Mouse (Mus musculus) small intestine, adult 2 months (tissue): ENCODE results near the gene Aspg. TPM values are rescaled to one million over a fixed set of nuclear protein-coding genes. Genes with fewer than 3 reads are reported as not detected.

ENCODE experiments used
- H3K27ac ChIP-seq: fragments of 200-500 bp; 2 replicates; pipeline ENCODE4 v1.5.1; 2012; ENCODE audit warnings: low read depth, low read length, control low read depth, inconsistent platforms; ENCODE audit not compliant: insufficient read depth
- H3K27me3 ChIP-seq: fragments of 200-500 bp; 2 replicates; pipeline ENCODE4 v1.6.1; 2012; ENCODE audit warnings: mild to moderate bottlenecking, moderate library complexity, low read length, inconsistent platforms; ENCODE audit not compliant: control insufficient read depth, insufficient read depth
- H3K36me3 ChIP-seq: fragments of 200-500 bp; 2 replicates; pipeline ENCODE4 v1.6.1; 2012; ENCODE audit warnings: mild to moderate bottlenecking, low read length, control low read depth, inconsistent platforms; ENCODE audit not compliant: control insufficient read depth, insufficient read depth
- H3K4me1 ChIP-seq: fragments of 200-500 bp; 2 replicates; pipeline ENCODE4 v1.6.1; 2012; ENCODE audit warnings: low read length, inconsistent platforms, mixed read lengths; ENCODE audit not compliant: control insufficient read depth, insufficient read depth, insufficient read length
- H3K4me3 ChIP-seq: fragments of 200-500 bp; 2 replicates; pipeline ENCODE4 v1.5.1; 2012; ENCODE audit warnings: low read depth, mild to moderate bottlenecking, control low read depth, inconsistent platforms, low read length, moderate library complexity
- CTCF ChIP-seq: fragments of 200-500 bp; IDR thresholded peaks from 2 replicates; pipeline ENCODE4 v1.5.1; 2012; ENCODE audit warnings: low read depth, mild to moderate bottlenecking, control low read depth, inconsistent platforms, low read length, moderate library complexity, mixed read lengths; ENCODE audit not compliant: insufficient replicate concordance, insufficient read length; ENCODE audit errors: extremely low read depth
- POLR2A ChIP-seq: fragments of 200-500 bp; IDR thresholded peaks from 2 replicates; pipeline ENCODE4 v1.6.1; 2012; ENCODE audit warnings: low read depth, mild to moderate bottlenecking, control low read depth, inconsistent platforms, low read length, moderate library complexity
- WGBS: fragments of 180-500 bp; shearing (Covaris S2); methylation state at CpG from one replicate; pipeline ENCODE4 v1.1.7; 2018; 5-methylcytosine and 5-hydroxymethylcytosine counted together
- polyA plus RNA-seq: library from polyadenylated mRNA; depleted of rRNA; stranded (reverse); fragments of >200 nt; gene quantifications from 2 replicates; pipeline ENCODE4 v1.2.3, GENCODE M21; 2012

Aspg gene
- polyA plus RNA-seq, 1 experiment = 14.5 TPM

DNA sequence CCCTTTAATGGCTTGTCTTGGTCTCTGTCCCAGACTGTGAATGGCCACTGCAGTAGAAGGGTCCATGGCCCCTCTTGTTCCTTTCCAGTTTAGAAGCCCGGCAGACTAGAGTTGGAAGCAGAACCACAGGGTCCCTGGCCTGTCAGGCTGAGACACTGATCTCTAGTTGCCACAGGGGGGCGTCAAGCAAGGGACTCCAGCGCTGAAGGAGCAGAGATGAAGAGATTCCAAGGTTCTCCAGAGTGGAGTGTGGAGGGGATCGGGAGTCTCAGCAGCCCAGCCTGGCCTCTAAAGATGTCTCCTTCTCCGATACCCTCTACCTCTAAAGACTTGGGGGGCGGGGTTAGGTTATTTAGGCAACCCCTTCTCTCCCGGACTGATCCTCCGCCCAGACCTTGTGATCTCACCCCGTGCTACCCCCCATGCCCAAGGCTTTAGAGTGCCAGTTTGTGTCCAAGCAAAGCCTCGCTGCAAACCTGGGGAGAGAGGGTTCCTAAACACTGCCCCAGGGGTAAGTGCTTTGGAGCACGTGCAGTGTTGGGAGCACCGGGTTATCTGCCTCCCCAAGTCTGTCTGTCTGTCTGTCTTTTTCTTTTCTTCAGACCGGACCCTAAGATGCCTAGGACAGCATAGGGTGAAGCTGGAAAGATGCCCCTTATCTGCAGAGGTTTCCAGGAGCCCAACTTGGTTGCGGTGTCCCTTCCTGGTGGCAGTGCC, 36.8 kb downstream of the Aspg start:
- no peak overlapping the region for H3K27ac ChIP-seq
- no peak for TF ChIP-seq CTCF
- TF ChIP-seq POLR2A = no peak
- H3K36me3 ChIP-seq = no peaks in the 10 kb centered on the region
- H3K27me3 ChIP-seq = peaks cover 49% of the 10 kb centered on the region
- no peak overlapping the region for H3K4me3 ChIP-seq
- H3K4me1 ChIP-seq = peaks cover 5% of the 10 kb centered on the region; the same call in 1 of the 2 replicates
- WGBS = 8% methylated on average over 14 of the region's 14 CpGs

DNA sequence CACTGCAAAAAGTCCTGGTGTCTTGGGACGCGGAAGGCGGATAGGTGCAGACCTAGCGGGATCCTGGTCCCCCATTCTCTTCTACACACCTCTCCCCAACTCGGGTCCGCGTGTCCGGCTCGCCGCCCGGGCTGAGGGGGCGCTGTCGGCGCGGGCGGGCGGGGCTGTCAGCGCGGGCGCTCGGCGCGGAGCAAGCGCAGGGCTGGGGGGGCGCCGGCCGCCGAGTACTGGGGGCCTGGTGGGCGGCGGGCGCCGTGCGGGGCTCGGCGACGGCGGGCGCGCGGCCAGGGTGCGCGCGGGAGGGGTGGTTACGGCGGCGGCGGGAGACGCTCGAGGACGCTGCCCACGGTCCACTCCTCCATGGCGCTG, 37.3 kb downstream of the Aspg start:
- TF ChIP-seq POLR2A (no peak), CTCF (no peak)
- no peak overlapping the region for H3K27ac ChIP-seq
- peaks cover 49% of the 10 kb centered on the region for H3K27me3 ChIP-seq
- WGBS = under 1% methylated on average over 52 of the region's 52 CpGs
- peaks cover 5% of the 10 kb centered on the region; the same call in 1 of the 2 replicates for H3K4me1 ChIP-seq
- 0 out of 2 replicates have a peak overlapping the region, but pooled peaks have one; percentile 16 for H3K4me3 ChIP-seq
- no peaks in the 10 kb centered on the region for H3K36me3 ChIP-seq

DNA sequence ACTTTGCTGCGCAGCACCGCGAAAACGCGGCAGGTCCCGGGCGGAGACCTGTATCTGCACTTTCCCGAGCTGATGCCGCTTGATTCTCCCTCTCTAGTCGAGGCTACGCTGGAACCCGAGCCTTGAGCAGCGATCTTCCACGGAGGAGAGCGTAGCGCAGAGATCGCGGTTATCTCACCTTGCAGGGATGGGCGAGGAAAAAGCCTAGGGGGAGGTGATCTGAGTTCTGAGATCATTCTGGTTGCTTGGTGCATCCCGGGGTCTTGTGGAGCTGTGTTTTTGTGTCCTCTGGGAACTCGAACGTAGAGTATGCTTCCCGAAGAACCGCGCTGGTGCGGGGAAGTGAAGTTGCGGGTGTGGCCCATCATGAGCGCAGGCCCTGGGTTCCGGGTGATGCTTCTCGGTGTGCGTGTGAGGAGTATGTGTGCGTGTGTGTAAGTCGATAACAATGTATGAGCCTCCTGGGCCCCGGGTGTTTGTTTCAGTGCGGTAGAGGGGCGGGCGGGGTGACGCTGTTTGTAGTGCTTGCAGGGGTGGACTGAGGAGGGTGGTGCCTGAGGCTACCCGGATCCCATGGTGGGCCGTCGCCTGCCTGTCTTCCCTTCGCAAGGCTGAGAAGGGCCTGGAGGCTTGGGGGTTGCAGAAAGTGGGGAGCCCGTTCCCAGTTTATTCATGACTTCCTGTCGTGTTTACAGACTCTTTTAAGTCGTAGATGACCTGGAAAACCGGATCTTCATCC, 38.1 kb downstream of the Aspg start:
- Histone ChIP-seq H3K27me3 (peaks cover 49% of the 10 kb centered on the region), H3K36me3 (no peaks in the 10 kb centered on the region), H3K4me3 (0 out of 2 replicates have a peak overlapping the region, but pooled peaks have one; percentile 16), H3K4me1 (peaks cover 5% of the 10 kb centered on the region; the same call in 1 of the 2 replicates), H3K27ac (no peak overlapping the region)
- TF ChIP-seq POLR2A (no peak), CTCF (no peak)
- WGBS = 4% methylated on average over 46 of the region's 46 CpGs

DNA sequence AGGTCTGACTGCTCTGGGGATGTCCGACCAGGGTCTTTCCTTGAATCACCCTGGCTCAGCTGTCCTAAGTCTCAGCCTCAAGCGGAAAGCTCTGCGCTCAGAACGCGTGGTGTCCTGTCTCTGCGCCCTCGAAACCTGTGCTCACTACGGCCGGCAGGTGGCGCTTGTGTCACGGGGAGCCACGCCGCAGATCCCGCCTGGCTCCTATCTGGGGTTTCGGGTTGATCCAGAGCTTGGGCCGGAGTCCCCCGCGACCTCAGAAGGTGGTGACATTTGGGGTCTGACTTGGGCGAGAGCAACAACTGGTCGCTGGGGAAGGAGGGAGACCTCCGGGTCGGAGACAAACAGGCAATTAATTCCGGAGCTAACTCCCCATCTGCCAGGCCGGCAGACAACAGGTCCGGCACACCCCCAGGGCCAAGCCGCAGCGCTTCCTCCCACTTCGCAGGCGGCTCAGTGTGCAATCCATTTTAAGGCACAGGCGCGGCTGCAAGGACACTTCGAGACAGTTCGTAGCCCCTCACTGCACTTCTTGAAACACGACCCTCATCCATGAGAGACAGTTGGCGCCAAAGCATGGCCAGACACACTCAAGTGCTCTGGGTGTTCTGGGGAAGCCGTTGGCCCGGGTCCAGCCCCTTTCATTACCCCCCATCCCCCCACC, 38.9 kb downstream of the Aspg start:
- Histone ChIP-seq H3K4me3 (peak overlapping the region; percentile 54), H3K36me3 (no peaks in the 10 kb centered on the region), H3K4me1 (peaks cover 5% of the 10 kb centered on the region; the same call in 1 of the 2 replicates), H3K27ac (no peak overlapping the region), H3K27me3 (peaks cover 49% of the 10 kb centered on the region)
- under 1% methylated on average over 37 of the region's 37 CpGs for WGBS
- peak; percentile 88 for TF ChIP-seq CTCF
- TF ChIP-seq POLR2A = no peak; the same call in 1 of the 2 replicates

DNA sequence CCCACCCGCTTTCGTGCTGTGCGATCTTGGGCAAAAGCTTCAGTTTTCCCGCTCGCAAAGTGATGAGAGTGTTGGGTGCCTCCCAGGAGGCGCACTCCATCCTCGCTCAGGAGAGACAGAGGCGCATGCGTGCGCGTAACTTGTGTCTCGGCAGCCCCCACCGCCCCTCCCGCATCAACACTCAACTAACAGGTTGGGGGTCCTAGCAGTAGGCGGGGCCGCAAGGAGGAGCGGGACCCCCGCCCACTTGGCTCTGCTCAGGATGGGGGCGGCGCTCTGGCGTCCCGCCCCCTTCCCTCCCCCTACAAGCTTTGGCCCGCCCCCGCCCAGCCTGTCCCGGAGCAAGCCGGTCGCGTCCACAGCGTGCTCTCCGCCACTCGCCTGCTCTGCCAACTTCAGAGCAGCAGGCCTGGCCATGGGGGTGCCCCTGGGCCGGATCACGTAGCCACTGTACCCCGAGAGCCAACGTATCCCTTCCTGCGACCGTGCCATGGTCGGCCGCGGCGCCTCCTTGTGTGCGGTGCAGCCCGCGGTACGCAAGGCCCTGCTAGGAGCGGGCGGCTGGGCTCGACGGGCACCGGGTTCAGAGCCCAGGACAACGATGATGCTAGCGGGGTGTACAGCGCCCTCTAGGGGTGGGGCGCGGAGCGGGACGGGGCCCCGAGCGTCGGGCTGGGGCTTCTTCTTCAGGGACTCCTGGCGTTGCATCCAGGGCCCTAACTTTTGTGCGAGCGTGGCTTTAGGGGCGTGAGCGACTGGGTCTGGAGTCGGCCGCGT, 39.6 kb downstream of the Aspg start, which contains the start of gene Kif26a:
Kif26a (plus strand) TSS at position 334 of the 777 bp plus-strand sequence.
- peaks cover 5% of the 10 kb centered on the region; the same call in 1 of the 2 replicates for H3K4me1 ChIP-seq
- peaks cover 49% of the 10 kb centered on the region for H3K27me3 ChIP-seq
- TF ChIP-seq POLR2A (no peak), CTCF (peak; percentile 66; the same call in 1 of the 2 replicates)
- H3K27ac ChIP-seq = no peak within 1 kb of the TSS
- 2% methylated on average over 68 of the region's 68 CpGs for WGBS
- no peaks in the 10 kb centered on the region for H3K36me3 ChIP-seq
- peak within 1 kb of the TSS; percentile 54 for H3K4me3 ChIP-seq

DNA sequence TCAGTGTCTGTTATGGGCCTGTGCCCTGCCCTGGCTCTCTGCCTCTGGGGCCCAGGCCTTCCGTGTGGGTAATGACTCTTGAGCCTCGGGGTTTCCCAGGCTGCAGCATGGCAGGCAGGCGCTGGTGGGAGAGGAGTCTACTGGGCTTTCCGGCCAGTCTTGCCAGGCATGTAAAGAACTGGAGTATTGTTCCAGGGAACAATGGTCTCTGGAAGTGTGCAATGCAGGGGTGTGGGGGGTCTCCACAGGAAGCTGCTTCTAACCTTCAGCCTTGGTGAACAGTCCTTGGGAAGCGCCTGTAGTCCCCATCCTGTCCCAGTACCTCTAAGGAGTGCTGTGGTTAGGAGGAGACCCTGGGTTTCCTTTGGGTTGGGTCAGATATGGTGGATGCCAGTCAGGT, 40.9 kb downstream of the Aspg start:
- WGBS = 59% methylated on average over 5 of the region's 5 CpGs
- H3K36me3 ChIP-seq = no peaks in the 10 kb centered on the region
- H3K27me3 ChIP-seq = peaks cover 49% of the 10 kb centered on the region
- peaks cover 5% of the 10 kb centered on the region; the same call in 1 of the 2 replicates for H3K4me1 ChIP-seq
- TF ChIP-seq CTCF (no peak), POLR2A (no peak)
- no peak overlapping the region for H3K27ac ChIP-seq
- peak overlapping the region; percentile 54 for H3K4me3 ChIP-seq
